Mouse (Mus musculus) stomach, postnatal 0 days (tissue): ENCODE measurements at regions not wholly inside any gene's neighbourhood (a gene's known extent, or its start where the extent isn't known, plus 50 kb on each side); places are given as distances from the start of the nearest gene placed in this dataset.

Experiments used
- CTCF ChIP-seq: IDR thresholded peaks from 2 replicates; pipeline ENCODE4 v1.5.1; 2016; ENCODE audit warnings: antibody characterized with exemption, low read depth, mild to moderate bottlenecking, moderate library complexity
- EP300 ChIP-seq: optimal IDR thresholded peaks from 2 replicates; pipeline ENCODE3; 2016; ENCODE audit warnings: antibody characterized with exemption

DNA sequence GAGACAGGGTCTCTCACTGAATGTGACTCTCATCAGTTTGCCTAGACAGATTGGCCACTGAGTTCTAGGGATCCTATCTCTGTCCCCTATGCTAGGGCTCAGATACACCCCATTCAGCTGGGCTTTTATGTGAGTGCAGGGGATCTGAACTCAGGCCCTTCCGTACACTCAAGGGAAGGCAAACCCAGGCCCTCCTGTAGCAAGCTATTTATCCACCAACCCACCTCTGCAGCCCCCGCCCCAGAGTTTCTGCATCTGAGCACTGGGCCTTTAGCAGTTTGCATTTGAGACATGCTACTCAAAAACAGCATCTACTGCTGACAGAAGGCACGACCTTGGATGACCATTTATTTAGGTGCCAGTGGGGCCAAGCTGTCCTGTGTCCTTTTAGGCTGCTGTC is 253.0 kb upstream of the Runx1 start:
- TF ChIP-seq CTCF (no peak), EP300 (no peak)
